ENCODE assay signal across 8 mouse cellular contexts in the genomic region with DNA sequence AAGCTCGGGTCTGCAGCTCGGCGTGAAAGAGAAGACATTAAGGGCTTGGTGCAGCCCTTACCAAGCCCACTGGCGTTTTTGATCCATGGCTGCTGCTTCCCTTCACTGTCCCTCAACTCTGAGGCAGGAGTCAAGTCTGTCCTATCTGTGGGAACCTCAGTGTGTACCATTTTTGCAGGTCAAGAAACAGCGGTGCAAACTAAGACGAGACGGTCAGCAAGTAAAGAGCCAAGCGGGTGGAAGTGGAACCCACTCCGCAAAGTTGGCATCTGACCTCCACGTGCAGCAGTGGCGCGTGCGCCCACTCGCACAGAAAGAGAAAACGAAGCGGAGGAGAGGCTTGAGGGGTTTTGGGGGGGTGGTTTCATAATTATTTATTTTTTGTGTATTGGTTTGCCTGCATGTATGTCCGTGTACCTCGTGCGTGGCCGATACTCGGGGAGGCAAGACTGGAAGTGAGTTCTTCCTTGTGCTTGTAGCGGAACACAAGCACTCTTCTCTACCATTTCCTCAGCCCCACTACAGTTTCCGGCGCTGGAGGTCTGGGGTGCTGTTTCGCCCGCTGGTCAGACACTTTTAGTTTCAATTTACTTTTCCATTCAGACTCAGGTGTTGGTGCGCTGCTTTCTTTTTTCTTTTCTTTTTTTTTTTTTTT. TPM values are rescaled to one million over a fixed set of nuclear protein-coding genes. Genes with fewer than 3 reads are reported as not detected.
A peak's percentile ranks its signal among the peaks of the same experiment; 100 is the strongest.
DNase-seq lines count a peak whose midpoint lies in the region; ATAC-seq lines count a peak whose summit lies in the region.

No protein-coding gene starts in this region.

- 1% methylated on average over 27 of the region's 27 CpGs for WGBS in embryonic facial prominence, embryonic 13.5 days
- WGBS in hindbrain, embryonic 14.5 days, result 3% methylated on average over 27 of the region's 27 CpGs
- 2% methylated on average over 27 of the region's 27 CpGs for WGBS in liver, embryonic 12.5 days (ENCODE audit: insufficient replicate concordance)

- peak overlapping the region; percentile 87 for H3K27ac ChIP-seq in embryonic facial prominence, embryonic 13.5 days
- peak overlapping the region; percentile 39; the same call in 1 of the 2 replicates for H3K27ac ChIP-seq in hindbrain, embryonic 14.5 days
- peak overlapping the region; percentile 69 for H3K27ac ChIP-seq in liver, embryonic 12.5 days

- no peaks in the 10 kb centered on the region for H3K27me3 ChIP-seq in embryonic facial prominence, embryonic 13.5 days
- no peaks in the 10 kb centered on the region for H3K27me3 ChIP-seq in hindbrain, embryonic 14.5 days (ENCODE audit: control insufficient read depth, insufficient read depth, low read length)
- no peaks in the 10 kb centered on the region for H3K27me3 ChIP-seq in liver, embryonic 12.5 days (replicated peaks)

- H3K4me1 ChIP-seq in embryonic facial prominence, embryonic 13.5 days, result peaks cover 16% of the 10 kb centered on the region
- H3K4me1 ChIP-seq in hindbrain, embryonic 14.5 days (replicated peaks; ENCODE audit: control insufficient read depth, insufficient read depth, low read length), result peaks cover 10% of the 10 kb centered on the region
- peaks cover 63% of the 10 kb centered on the region for H3K4me1 ChIP-seq in liver, embryonic 12.5 days

- ATAC-seq in embryonic facial prominence, embryonic 13.5 days (ENCODE audit: insufficient number of reproducible peaks, insufficient read depth, low FRiP score, low TSS enrichment, low read depth), result no peak; the same call in 1 of the 2 replicates
- ATAC-seq in hindbrain, embryonic 14.5 days (ENCODE audit: low FRiP score), result peak; percentile 67
- ATAC-seq in liver, embryonic 12.5 days, result peak; percentile 38

- peaks cover 18% of the 10 kb centered on the region for H3K36me3 ChIP-seq in embryonic facial prominence, embryonic 13.5 days
- peaks cover 34% of the 10 kb centered on the region for H3K36me3 ChIP-seq in hindbrain, embryonic 14.5 days (replicated peaks; ENCODE audit: control insufficient read depth, insufficient read depth)
- H3K36me3 ChIP-seq in liver, embryonic 12.5 days, result peaks cover 34% of the 10 kb centered on the region

- H3K4me2 ChIP-seq in embryonic facial prominence, embryonic 13.5 days, result peak overlapping the region; percentile 85
- peak overlapping the region; percentile 87 for H3K4me2 ChIP-seq in hindbrain, embryonic 14.5 days (replicated peaks)
- peak overlapping the region; percentile 99 for H3K4me2 ChIP-seq in liver, embryonic 12.5 days

- H3K9ac ChIP-seq in embryonic facial prominence, embryonic 13.5 days, result peak overlapping the region; percentile 91
- peak overlapping the region; percentile 61 for H3K9ac ChIP-seq in hindbrain, embryonic 14.5 days
- peak overlapping the region; percentile 73 for H3K9ac ChIP-seq in liver, embryonic 12.5 days

- peak overlapping the region; percentile 87 for H3K4me3 ChIP-seq in embryonic facial prominence, embryonic 13.5 days
- H3K4me3 ChIP-seq in hindbrain, embryonic 14.5 days (replicated peaks; ENCODE audit: low read length), result peak overlapping the region; percentile 73
- H3K4me3 ChIP-seq in liver, embryonic 12.5 days, result peak overlapping the region; percentile 86

- DNase-seq in right cerebral cortex, postnatal 10 days (ENCODE audit: low spot score in 2 of 2), result peak; percentile 50 to 51
- DNase-seq in right cerebral cortex, postnatal 36 days (ENCODE audit: low spot score in 2 of 2), result no peak
- DNase-seq in hindbrain, embryonic 14.5 days (ENCODE audit: low spot score), result peak; percentile 34
- DNase-seq in naive thymus-derived CD4-positive, alpha-beta T cell, adult 2 months (ENCODE audit: low read depth), result peak; percentile 63
- peak; percentile 61 to 63 for DNase-seq in thymus, postnatal 36 days
- no peak for DNase-seq in cerebellum, postnatal 4 days (ENCODE audit: low spot score in 2 of 2)

- no peaks in the 10 kb centered on the region for H3K9me3 ChIP-seq in embryonic facial prominence, embryonic 13.5 days
- H3K9me3 ChIP-seq in hindbrain, embryonic 14.5 days (ENCODE audit: control insufficient read depth, low read length), result no peaks in the 10 kb centered on the region
- no peaks in the 10 kb centered on the region for H3K9me3 ChIP-seq in liver, embryonic 12.5 days (replicated peaks)

RNA-seq across cellular contexts. Expression of a gene that starts 0.5 kb away (rescaled TPM):
- polyA plus RNA-seq in embryonic facial prominence, embryonic 13.5 days (2015; fragmentation: Nextera tagmentation; extraction: Ambion mirVana), result 93.7 and 100 TPM in 2 replicates
- polyA plus RNA-seq in hindbrain, embryonic 14.5 days (2014; fragmentation: Nextera tagmentation; extraction: Ambion mirVana), result 46.4 TPM in 2 replicates
- polyA plus RNA-seq in liver, embryonic 12.5 days (2016; fragmentation: Nextera tagmentation; extraction: Ambion mirVana), result 88.5 and 91.3 TPM in 2 replicates

RNA-seq across cellular contexts. Expression of a gene that starts 29.7 kb away (rescaled TPM):
- polyA plus RNA-seq in embryonic facial prominence, embryonic 13.5 days (2015; fragmentation: Nextera tagmentation; extraction: Ambion mirVana), result 36.9 and 46.6 TPM in 2 replicates
- 16.9 and 18.7 TPM in 2 replicates for polyA plus RNA-seq in hindbrain, embryonic 14.5 days (2014; fragmentation: Nextera tagmentation; extraction: Ambion mirVana)
- polyA plus RNA-seq in liver, embryonic 12.5 days (2016; fragmentation: Nextera tagmentation; extraction: Ambion mirVana), result 23.2 and 25.9 TPM in 2 replicates

RNA-seq across cellular contexts. Expression of a gene that starts 40.5 kb away (rescaled TPM):
- polyA plus RNA-seq in embryonic facial prominence, embryonic 13.5 days (2015; fragmentation: Nextera tagmentation; extraction: Ambion mirVana), result 1.2 TPM in 1 of 2 replicates, not detected in the other
- polyA plus RNA-seq in hindbrain, embryonic 14.5 days (2014; fragmentation: Nextera tagmentation; extraction: Ambion mirVana), result 0.41 and 0.99 TPM in 2 replicates
- polyA plus RNA-seq in liver, embryonic 12.5 days (2016; fragmentation: Nextera tagmentation; extraction: Ambion mirVana), result 0.35 TPM in 1 of 2 replicates, not detected in the other

Comparison
In these comparisons a context has a peak if more than half of its experiments do, and no peak if none do; other contexts are left out.
1. DNase-seq: peak in right cerebral cortex, postnatal 10 days (2 of 2), hindbrain, embryonic 14.5 days (single experiment), naive thymus-derived CD4-positive, alpha-beta T cell, adult 2 months (single experiment) and thymus, postnatal 36 days (2 of 2); none in right cerebral cortex, postnatal 36 days (0 of 2) and cerebellum, postnatal 4 days (0 of 2).
2. Peak in every context shown above with its lines, with median percentiles within 50 percentile points of each other: H3K27ac ChIP-seq, H3K4me2 ChIP-seq, H3K4me3 ChIP-seq and H3K9ac ChIP-seq.